In the genomic region with DNA sequence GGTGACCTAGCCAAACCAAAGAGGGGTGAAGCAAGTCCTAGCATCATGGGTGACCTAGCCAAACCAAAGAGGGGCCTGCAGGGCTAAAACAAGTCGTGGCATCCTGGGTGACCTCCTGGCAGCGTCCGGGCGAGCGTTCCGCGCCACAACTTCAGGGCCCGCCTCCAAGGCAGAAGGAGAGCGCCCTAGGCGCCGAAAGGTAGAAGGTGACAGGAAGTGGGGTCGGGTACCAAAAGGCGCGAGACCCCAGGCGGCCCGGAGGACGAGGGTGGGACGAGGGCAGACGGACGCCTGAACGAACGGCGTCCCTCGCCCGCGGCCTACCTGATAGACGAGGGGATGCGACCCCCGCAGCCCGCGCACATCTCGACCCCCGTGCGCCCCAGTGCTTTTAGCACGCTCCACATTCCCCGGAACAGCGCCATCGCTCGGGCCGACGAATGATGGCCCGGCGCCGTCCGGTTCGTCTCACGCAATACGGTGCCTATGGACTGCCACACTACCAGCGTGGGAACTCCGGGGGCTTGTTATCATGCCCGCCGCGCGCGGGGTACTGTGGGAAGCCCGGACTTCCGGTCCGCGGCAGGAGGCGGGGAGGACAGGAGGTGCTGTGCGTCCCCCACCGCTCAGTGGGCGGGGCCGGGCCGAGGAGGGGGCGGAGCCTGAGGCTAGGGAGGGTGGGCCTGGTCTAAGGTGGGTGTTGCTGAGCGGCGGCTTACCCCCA, we compare ENCODE assay signal across 8 mouse cellular contexts. TPM values are rescaled to one million over a fixed set of nuclear protein-coding genes. Genes with fewer than 3 reads are reported as not detected.
DNase-seq lines count a peak whose midpoint lies in the region; ATAC-seq lines count a peak whose summit lies in the region.

No protein-coding gene starts in this region.

- peak; percentile 99 for ATAC-seq in intestine, embryonic 14.5 days (replicated peaks; ENCODE audit: low FRiP score, low TSS enrichment, low read depth)

- no peaks in the 10 kb centered on the region for H3K9me3 ChIP-seq in intestine, embryonic 14.5 days (ENCODE audit: control insufficient read depth, low read length)

- H3K4me3 ChIP-seq in intestine, embryonic 14.5 days (ENCODE audit: low read depth, low read length), result peak overlapping the region; percentile 96

- peaks cover 9% of the 10 kb centered on the region for H3K4me1 ChIP-seq in intestine, embryonic 14.5 days (replicated peaks; ENCODE audit: control insufficient read depth, insufficient read depth, low read length)

- H3K4me2 ChIP-seq in intestine, embryonic 14.5 days (ENCODE audit: low read length), result peak overlapping the region; percentile 81

- H3K36me3 ChIP-seq in intestine, embryonic 14.5 days (ENCODE audit: control insufficient read depth, insufficient read depth, low read length), result peaks cover 29% of the 10 kb centered on the region

- intact Hi-C loops in gastrocnemius, postnatal 14 days (cut with DNase I; ENCODE audit: low total_unique reads), result no loop called here
- intact Hi-C loops in left cerebral cortex, postnatal 14 days (cut with DNase I), result no loop called here

- no peaks in the 10 kb centered on the region for H3K27me3 ChIP-seq in intestine, embryonic 14.5 days (replicated peaks; ENCODE audit: control insufficient read depth, insufficient read depth, low read length)

- peak overlapping the region; percentile 71 for H3K27ac ChIP-seq in intestine, embryonic 14.5 days (ENCODE audit: low read depth)

- peak; percentile 87 for DNase-seq in adipocyte (ENCODE audit: low spot score)
- peak; percentile 96 for DNase-seq in embryo, embryonic 10 days (ENCODE audit: low spot score)
- DNase-seq in gastrocnemius, postnatal 14 days, result peak; percentile 97
- peak; percentile 98 for DNase-seq in intestine, embryonic 14.5 days (ENCODE audit: low spot score)
- peak; percentile 93 to 94 for DNase-seq in left cerebral cortex, postnatal 14 days (ENCODE audit: low spot score in 2 of 2)
- DNase-seq in mesoderm, embryonic 11.5 days (ENCODE audit: low read depth, low spot score), result peak; percentile 96
- DNase-seq in right cerebral cortex, postnatal 36 days (ENCODE audit: low spot score in 2 of 2), result peak; percentile 92 to 93
- DNase-seq in yolk sac, embryonic 10.5 days (ENCODE audit: low spot score), result peak; percentile 99

- WGBS in intestine, embryonic 14.5 days, result under 1% methylated on average over 67 of the region's 68 CpGs

- peak overlapping the region; percentile 88 for H3K9ac ChIP-seq in intestine, embryonic 14.5 days (ENCODE audit: low read length)

RNA-seq across cellular contexts. Expression of gene Tfam, which starts 0.4 kb away (rescaled TPM):
- 10 to 100 TPM; 48.1 to 51.2 TPM for total RNA-seq in gastrocnemius, postnatal 14 days (2021)
- 74.2 and 85.2 TPM in 2 replicates for polyA plus RNA-seq in intestine, embryonic 14.5 days (2014; fragmentation: Nextera tagmentation; extraction: Ambion mirVana)
- 10 to 100 TPM; 36.0 to 40.0 TPM for total RNA-seq in left cerebral cortex, postnatal 14 days (2021)

RNA-seq across cellular contexts. Expression of gene Ube2d1, which starts 47.4 kb away (rescaled TPM):
- total RNA-seq in gastrocnemius, postnatal 14 days (2021), result 100 to 1,000 TPM; 150 to 153 TPM
- polyA plus RNA-seq in intestine, embryonic 14.5 days (2014; fragmentation: Nextera tagmentation; extraction: Ambion mirVana), result 75.8 and 87.0 TPM in 2 replicates
- total RNA-seq in left cerebral cortex, postnatal 14 days (2021), result 10 to 100 TPM; 60.3 to 62.5 TPM

Comparison
In these comparisons a context has a peak if more than half of its experiments do, and no peak if none do; other contexts are left out.
1. Peak in every context shown above with its lines: DNase-seq, ATAC-seq, H3K4me3 ChIP-seq and H3K27ac ChIP-seq.